Mouse (Mus musculus): ENCODE results near the gene Mog. TPM values are rescaled to one million over a fixed set of nuclear protein-coding genes. Genes with fewer than 3 reads are reported as not detected.

The Mog gene
- not detected in 2 replicates for total RNA-seq (2023)

DNA sequence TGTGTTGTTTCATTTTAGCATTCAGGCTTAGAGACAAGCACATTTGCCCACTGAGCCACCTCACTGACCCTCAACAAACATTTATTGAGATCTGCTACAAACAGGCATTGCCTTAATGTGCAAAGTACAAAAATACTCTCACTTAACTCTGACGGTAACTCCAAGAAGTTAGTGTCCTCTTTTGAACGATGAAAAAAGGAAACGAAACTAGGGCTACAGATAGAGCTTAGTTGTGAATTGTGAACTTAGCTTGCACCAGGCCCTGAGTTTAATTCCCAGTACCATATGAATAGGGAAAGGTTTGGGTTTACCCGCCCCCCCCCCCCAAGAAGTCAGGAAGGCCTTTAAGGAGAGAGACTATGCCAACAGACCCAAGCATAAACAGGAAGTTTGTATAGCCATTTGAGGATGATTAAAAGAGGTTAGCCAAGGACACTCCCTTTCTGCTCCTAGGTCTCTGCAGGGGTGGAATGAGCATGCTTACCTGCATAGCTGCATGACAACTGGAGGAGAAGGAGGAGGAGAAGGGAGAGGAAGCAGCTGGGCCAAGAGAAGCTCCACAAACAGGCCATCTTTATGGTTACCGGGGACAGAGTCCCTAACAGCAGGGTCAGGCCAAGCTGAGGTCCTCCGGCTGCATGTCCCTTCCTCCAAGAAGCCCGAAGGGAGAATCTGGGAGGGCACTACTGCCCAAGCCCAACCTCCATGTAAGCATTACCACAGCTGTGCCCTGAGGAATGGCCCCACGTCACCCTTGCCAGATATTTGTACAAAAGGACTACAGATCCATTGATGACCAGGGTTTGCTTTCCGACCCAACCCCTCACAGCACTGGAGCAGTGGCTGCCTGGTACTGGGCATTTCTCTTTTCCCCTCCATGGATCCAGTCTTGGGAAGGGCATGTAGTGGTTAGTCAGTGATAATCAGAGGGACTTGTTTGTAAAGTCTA lies at the start of gene Mog:
Mog (minus strand) TSS at position 771 of the 949 bp plus-strand sequence.

DNA sequence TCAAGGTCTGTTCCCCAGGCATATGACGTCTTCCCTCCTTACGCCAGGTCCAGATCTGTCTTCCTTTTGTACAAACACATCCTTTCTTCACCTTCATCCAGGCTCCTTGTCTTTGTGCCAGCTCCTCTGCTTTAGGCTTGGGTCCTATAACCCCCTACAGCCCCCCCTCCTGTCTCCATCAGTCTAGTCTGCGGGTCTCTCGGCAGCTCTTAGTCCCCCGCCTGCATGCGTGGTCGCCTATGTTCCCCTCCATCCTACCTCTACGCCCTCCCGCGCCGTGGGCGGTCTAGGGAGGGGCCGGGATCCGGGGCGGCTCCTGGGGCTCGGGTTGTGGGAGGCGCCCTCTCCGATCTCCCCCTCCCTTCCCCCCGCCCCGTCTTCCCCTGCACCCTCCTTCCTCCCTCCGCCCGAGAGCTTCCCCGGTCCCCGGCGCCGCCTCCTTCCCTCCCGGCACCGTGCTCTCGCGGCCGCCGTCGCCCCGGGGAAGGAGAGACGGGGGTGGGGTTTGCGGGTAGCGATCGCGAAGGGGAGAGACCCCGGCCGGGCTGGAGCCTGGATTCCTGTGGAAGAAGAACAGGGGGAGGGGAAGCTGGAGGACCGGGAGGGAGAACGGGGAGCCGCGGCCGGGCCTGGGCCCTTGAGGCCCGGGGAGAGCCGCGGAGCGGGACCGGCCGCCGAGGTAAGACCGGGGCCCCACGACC lies 22.6 kb upstream of the Mog start, which contains the start of gene Gabbr1:
Gabbr1 (plus strand) TSS at position 356 of the 701 bp plus-strand sequence.

DNA sequence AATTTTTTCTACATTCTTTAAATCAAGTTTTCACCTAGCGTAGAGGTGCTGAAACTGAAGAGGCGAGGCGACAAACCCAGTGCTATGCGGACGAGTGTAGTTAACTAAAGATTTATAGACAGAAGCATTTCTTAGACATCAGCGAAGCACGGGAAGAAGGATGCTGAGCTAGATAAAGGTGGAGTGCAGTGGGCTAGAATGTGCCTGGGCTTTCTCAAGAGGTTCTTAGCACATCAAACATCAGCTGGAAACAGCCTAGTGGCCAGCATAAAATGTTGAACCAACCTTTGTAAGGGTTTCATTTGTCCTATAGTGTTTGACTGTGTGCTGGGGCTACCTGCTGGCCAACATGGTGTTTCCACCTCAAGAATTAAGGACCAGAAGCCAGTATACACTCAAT lies 22.3 kb downstream of the Mog start, which contains the start of gene Zfp57:
Zfp57 (plus strand) TSS at position 301 of the 400 bp plus-strand sequence.

DNA sequence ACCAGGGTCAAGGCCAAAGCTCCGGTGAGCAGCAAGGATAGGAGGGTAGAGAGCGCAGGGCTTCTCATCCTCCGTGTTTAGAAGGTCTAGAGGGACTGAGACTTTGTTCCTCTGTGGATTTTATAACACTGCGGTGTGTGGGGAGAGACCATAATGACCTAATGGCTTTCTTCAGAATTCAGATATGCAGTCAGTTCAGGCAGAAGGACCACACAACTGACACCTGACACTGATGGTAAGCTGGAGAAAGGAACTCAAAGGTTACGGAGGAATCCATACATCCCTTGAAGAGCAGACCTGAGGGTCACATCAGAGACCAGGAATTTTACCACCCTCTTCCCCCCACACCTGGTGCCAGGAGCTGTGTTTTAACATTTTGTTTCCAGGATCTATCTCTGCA lies 33.8 kb downstream of the Mog start, which contains the start of gene H2-M5:
H2-M5 (minus strand) TSS at position 101 of the 400 bp plus-strand sequence.

DNA sequence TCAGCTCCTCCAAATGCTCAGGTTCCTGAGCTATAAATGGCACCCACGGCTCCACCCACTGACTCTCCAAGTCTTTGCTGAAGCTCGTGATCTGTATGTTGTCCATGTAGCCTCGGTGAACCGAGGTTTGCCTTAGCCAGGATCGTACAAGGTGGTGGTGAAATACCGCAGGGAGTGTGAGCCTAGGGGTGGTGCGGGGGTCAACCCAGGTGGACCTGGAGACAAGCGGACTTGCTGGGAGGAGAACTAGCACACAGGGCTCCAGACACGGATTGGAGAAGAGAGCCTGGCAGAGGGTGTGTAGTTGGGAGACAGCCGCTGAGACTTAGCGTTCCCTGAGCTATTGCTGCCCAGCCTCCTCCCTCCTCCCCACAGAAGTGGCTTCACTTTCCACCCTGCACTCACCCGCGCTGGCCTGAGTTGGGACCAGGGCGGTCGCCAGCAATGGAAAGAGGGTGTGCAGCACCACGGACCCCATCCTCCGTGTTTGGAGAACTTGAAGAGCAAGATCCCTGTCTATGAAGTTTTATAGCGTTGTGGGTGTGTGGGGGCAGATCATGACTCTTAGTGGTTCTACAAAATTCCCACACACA lies 41.9 kb downstream of the Mog start, which contains the start of gene 2410137M14Rik:
2410137M14Rik (minus strand) TSS at position 17 of the 593 bp plus-strand sequence.

Other genes with a start within 250 kb of the Mog start
- not detected in 2 replicates for gene H2-M10.6, start 211.2 kb downstream of the Mog start, total RNA-seq (2023)
- gene Trim26, start 186.3 kb downstream of the Mog start, total RNA-seq (2023) = 39.9 and 52.2 TPM in 2 replicates
- gene Trim15, start 156.2 kb downstream of the Mog start, total RNA-seq (2023) = not detected in 2 replicates
- gene Trim10, start 153.8 kb downstream of the Mog start, total RNA-seq (2023) = 0.52 TPM in 1 of 2 replicates, not detected in the other
- not detected in 2 replicates for gene Trim40, start 133.3 kb downstream of the Mog start, total RNA-seq (2023)
- gene Trim31, start 125.3 kb downstream of the Mog start, total RNA-seq (2023) = not detected in 2 replicates
- gene Rnf39, start 80.5 kb downstream of the Mog start, total RNA-seq (2023) = not detected in 2 replicates
- 20.5 and 35.8 TPM in 2 replicates for gene Ppp1r11, start 71.7 kb downstream of the Mog start, total RNA-seq (2023)
- gene Znrd1, start 64.8 kb downstream of the Mog start, total RNA-seq (2023) = 30.9 and 36.7 TPM in 2 replicates
- gene Znrd1as, start 64.8 kb downstream of the Mog start, total RNA-seq (2023) = 0.68 and 1.2 TPM in 2 replicates
- gene 2410137M14Rik, start 42.2 kb downstream of the Mog start, total RNA-seq (2023) = not detected in 2 replicates
- gene H2-M5, start 33.9 kb downstream of the Mog start, total RNA-seq (2023) = not detected in 2 replicates
- not detected in 2 replicates for gene Zfp57, start 22.2 kb downstream of the Mog start, total RNA-seq (2023)
- 148 and 221 TPM in 2 replicates for gene Gabbr1, start 22.6 kb upstream of the Mog start, total RNA-seq (2023)
- gene Olfr90, start 65.1 kb upstream of the Mog start, total RNA-seq (2023) = not detected in 2 replicates
- gene Olfr91, start 74.9 kb upstream of the Mog start, total RNA-seq (2023) = not detected in 2 replicates
- not detected in 2 replicates for gene Olfr92, start 96.7 kb upstream of the Mog start, total RNA-seq (2023)
- not detected in 2 replicates for gene Olfr93, start 138.1 kb upstream of the Mog start, total RNA-seq (2023)
- gene Ubd, start 170.5 kb upstream of the Mog start, total RNA-seq (2023) = not detected in 2 replicates
- not detected in 2 replicates for gene Olfr94, start 177.6 kb upstream of the Mog start, total RNA-seq (2023)
- gene Olfr95, start 189.7 kb upstream of the Mog start, total RNA-seq (2023) = not detected in 2 replicates
- not detected in 2 replicates for gene Olfr96, start 196.7 kb upstream of the Mog start, total RNA-seq (2023)
- gene Olfr97, start 213.9 kb upstream of the Mog start, total RNA-seq (2023) = not detected in 2 replicates
- not detected in 2 replicates for gene Olfr98, start 240.4 kb upstream of the Mog start, total RNA-seq (2023)
- gene H2-M3, start 246.8 kb upstream of the Mog start, total RNA-seq (2023) = 4.4 and 4.6 TPM in 2 replicates

Measured in neutrophil, adult 65 days (primary cell).